Mouse (Mus musculus): Measurements from ENCODE around the gene Lrrc8c. TPM values are rescaled to one million over a fixed set of nuclear protein-coding genes. Genes with fewer than 3 reads are reported as not detected.

The Lrrc8c gene
- 10 to 100 TPM; 23.5 to 27.0 TPM for total RNA-seq (2021)

DNA sequence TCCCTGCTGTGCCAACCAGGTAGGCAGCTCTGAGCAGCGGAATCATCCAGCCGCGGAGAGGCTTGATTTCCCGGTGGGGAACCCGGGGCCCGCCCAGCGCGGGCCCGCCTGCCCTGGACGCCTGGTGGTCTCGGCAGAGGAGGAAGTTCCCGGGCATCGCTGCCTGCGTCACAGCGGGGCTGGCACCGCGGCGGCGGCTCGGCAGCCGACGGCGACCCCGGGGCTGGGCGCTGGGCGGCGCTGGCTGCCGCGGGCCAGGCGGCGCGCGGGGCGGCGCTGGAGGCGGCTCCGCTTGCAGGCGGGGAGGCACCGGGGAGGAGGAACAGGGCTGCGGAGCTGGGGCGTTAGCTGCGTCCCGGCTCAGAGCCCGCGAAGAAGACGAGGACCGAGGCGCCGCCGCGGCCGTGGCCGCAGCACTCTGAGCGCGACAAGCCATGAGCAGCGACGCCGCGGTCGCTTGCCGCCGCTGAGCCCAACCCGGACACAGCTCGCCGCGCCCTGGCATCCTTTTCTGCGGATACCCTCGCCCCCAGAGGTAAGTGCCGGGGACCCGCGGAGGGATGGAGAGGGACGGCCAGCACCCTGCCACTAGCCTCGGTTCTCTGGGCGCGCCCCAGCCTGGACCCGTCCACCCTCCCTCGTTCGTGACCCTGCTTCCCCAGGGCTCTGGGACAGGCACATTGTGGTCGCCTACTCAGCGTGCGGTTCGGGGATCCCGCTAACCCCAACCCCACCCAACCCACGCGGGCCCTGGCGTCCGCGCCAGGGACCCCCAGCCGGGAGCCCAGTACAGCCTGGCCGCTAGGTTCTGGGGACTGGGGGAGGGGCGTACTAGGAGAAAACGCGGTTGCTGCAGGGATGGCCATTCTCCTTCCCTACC lies at the start of gene Lrrc8c:
TSS of gene Lrrc8c (plus strand) at position 293 of the 880 bp plus-strand sequence.
- peak; percentile 68 to 89 for DNase-seq (ENCODE audit: extremely low spot score in 1 of 2, low spot score in 1 of 2)

DNA sequence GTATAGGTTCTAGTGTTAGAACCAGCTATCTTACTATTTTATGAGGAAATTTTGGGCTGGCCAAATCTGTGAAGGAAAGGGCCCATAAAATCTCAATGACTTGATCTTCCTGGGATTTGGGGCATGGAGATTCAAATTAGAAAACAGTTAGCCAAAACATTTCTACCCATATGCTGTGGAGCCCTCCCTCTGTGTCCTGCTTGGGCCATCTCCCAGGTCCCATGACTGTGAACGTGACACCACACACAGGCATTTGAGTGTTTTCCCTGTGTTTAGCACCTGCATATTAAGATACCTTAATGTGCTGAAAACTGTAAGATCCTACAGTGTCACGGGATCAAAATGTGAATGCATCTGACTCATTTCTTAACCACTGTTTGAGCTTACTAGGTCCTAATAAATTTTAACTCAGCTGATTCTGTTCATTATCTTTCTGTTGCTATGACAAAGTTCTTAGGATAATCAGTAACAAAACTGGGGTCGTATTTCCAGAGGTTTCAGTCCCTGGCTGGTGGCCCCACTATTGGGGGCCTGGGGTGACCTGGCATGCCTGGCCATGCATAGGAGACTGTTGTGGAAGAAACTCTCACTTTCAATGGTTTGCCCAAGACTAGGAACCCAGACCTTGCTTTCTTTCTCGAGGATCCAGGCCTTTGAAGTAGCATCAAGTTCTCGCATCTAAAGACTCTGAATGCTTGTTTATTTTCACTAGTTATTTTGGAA lies 46.0 kb upstream of the Lrrc8c start:
- DNase-seq (ENCODE audit: extremely low spot score in 1 of 2, low spot score in 1 of 2) = no peak

DNA sequence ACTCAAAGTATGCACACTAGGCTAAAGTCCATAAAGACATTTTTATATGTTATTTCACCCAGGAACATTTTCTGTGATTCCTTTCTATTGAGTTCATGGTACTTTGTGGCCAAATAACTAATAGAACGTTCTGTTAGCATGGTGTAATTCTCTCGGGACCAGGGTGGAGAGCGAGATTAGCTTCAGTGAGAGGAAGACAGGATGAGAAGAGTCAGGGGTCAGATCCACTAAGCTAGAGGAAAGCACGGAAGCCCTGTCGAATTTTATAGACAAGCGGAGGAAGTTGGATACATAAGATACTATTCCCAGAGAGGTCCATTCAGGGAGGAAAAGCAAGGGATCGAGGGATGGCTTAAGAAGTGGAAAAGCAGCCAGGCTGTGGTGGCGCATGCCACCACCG lies 41.7 kb upstream of the Lrrc8c start:
- DNase-seq (ENCODE audit: extremely low spot score in 1 of 2, low spot score in 1 of 2) = no peak

DNA sequence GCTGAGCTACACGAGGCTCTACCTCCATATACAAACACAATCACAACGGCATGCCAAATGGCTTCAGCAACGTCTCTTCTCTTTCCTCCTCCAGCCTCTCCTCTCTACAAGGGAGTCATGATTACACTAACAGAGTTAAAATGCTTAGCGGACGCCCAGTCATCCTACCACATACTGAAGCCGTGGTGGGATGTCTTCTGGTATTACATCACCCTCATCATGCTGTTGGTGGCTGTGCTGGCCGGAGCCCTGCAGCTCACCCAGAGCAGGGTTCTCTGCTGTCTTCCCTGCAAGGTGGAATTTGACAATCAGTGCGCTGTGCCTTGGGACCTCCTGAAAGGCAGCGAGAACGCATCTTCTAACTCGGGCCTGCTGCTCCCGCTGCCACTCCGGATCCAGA lies 39.5 kb upstream of the Lrrc8c start:
- DNase-seq (ENCODE audit: extremely low spot score in 1 of 2, low spot score in 1 of 2) = no peak

DNA sequence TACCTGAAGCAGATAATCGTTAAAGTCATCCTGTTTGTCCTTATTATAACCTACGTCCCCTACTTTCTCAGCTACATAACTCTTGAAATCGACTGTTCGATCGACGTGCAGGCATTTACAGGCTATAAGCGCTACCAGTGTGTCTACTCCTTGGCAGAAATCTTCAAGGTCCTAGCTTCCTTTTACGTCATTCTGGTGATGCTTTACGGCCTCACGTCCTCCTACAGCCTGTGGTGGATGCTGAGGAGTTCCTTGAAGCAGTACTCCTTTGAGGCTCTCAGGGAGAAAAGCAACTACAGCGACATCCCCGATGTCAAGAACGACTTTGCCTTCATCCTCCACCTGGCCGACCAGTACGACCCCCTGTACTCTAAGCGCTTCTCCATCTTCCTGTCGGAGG lies 38.6 kb upstream of the Lrrc8c start:
- DNase-seq (ENCODE audit: extremely low spot score in 1 of 2, low spot score in 1 of 2) = no peak

DNA sequence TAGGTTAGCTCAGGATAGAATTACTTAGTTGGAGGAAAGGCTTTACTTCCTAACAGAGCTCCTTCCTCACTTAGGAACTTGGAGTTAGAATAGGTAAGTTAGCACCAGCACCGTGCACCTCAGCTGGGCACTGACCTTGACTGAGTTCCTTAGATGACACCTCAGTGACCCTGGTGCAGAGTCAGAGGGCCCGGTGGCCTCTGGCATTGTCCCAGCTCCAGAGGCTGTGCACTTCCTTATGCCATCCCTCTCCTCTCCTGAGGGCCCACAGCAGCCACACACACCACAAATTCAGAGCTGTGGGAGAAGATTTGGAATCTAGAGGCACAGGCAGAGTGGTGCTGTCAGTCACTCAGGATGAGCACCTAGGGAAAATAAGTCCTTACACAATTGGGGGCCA lies 35.6 kb upstream of the Lrrc8c start:
- DNase-seq (ENCODE audit: extremely low spot score in 1 of 2, low spot score in 1 of 2) = no peak

DNA sequence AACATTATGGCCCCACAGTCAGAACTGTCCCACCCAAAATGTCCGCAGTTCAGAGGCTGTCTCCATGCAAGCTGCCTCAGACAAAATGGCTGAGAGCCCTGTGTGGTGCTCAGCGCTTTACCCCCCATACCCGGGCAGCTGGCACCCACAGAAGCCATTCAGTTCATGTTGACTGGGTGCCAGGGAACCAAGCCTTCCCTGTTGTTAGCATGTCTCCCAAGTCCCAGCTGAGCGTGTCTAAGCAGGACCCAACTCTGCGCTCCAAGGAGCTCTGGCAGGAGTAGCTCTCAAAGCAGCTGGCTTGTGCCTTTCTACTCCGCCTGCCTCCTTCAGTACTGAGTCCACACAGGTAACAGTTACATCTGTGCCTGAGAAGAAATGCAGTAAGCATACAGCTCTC lies 34.9 kb upstream of the Lrrc8c start:
- no peak for DNase-seq (ENCODE audit: extremely low spot score in 1 of 2, low spot score in 1 of 2)

DNA sequence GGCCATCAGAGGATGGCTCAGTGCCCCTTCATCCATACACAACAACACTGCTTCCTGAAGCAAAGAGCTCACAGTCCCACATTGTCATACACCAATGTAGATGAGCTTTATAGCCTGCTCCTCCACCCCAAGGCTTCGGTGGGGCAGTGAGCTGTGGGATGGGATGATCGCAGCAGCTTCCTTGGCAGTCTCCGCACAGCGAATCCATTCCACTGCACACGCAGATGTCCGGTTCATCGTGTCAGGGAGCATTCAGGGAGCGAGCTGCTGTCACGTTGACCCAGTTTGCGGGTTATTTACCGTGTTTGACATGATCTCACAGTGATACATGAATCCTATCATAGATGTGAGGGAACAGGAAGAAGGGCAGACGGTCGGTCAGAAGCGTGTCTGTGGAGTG lies 34.3 kb upstream of the Lrrc8c start:
- DNase-seq (ENCODE audit: extremely low spot score in 1 of 2, low spot score in 1 of 2) = no peak

DNA sequence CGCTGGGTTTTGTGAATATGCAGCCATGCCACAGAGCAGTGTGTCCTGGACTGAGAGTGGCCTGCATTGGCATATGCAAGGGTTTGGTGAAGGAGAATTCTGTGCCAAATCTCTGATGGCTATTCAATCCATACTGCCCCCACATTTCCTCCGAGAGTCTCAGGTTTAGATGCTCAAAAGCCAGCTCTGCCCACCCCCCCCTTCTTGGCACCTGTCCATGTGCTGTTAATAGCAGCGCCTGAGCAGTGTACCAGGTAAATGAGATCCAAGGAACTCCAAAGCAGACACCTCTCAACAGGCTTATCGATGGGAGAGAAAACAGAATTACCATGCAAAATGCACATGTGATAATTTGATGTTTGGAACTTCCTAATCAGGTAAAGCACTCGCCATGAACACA lies 29.0 kb upstream of the Lrrc8c start:
- no peak for DNase-seq (ENCODE audit: extremely low spot score in 1 of 2, low spot score in 1 of 2)

DNA sequence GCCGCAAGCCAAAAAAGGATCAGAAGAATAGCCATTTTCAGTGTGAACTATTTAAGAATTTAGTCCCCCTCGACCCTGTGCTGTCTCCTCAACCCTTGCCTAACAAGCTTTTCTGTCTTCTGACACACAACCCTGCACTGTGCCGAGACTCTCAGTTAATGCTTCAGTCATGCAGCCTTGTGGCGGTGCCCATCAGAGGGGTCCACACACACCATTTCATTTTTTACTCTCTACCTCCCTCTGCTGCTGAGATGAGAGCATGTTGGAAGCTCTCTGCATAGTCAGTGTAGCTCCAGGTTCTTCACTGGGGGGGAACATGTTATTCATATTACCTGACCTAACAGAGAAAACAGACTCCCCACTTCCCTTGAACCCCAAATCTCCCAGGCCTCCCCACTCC lies 27.8 kb upstream of the Lrrc8c start:
- DNase-seq (ENCODE audit: extremely low spot score in 1 of 2, low spot score in 1 of 2) = no peak

DNA sequence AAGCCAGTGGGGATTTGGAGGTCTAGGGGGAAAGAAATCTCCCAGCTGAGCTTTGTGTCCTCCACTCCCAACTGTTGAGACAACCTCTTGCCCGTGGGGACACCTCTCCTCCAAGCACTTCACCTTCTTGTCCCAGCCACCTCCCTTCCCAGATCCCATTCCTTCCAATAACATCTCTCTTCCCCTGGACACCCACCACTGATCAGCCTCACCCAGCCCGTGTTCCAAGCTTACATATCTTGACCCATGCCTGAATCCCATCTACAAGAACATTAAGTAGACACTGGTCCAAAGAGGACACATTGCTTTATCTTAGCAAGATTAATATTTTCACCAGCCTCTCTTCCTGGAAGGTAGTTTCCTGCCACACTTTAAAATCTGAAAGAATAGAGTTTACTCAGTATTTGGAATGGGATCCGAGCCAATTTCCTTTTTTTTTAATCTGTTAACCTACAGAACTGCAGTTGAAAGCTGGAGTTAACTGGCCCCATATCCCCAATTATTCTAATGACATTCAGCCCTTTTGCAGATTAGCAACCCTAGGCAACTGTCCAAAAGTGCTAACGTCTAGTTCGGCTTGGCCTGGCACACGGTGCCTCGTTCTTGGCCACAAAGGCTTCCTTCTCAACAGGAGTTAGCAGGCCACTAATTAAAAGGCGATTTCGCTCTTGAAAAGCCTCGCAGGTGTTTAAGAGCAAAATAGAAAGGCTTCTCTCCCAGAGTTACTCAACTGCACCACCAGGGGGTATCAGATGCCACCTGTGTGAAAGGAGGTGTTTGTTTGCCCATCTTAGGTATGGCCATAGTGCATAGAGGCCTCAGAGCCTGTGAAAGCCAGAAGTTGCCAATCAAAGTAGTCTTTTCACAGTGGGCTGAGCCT lies 26.6 kb upstream of the Lrrc8c start:
- DNase-seq (ENCODE audit: extremely low spot score in 1 of 2, low spot score in 1 of 2) = no peak

DNA sequence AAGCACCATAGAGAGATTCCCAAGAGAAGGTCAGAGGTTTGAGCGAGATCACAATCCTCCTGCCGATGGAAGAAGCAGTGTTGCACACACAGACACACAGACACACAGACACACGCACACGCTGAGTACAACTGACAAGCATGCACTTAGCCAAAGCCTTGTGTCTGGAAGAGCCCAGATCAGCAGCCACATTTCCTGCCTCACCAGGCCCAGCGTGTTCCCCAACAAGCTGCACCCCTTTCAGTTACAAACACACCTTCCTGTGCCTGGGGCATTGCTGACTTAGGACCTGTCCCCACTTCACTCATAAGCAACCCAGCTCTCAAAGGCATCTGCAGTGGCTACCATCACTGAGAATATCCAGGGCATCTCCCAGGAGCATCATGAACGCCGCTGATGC lies 25.8 kb upstream of the Lrrc8c start:
- no peak for DNase-seq (ENCODE audit: extremely low spot score in 1 of 2, low spot score in 1 of 2)

DNA sequence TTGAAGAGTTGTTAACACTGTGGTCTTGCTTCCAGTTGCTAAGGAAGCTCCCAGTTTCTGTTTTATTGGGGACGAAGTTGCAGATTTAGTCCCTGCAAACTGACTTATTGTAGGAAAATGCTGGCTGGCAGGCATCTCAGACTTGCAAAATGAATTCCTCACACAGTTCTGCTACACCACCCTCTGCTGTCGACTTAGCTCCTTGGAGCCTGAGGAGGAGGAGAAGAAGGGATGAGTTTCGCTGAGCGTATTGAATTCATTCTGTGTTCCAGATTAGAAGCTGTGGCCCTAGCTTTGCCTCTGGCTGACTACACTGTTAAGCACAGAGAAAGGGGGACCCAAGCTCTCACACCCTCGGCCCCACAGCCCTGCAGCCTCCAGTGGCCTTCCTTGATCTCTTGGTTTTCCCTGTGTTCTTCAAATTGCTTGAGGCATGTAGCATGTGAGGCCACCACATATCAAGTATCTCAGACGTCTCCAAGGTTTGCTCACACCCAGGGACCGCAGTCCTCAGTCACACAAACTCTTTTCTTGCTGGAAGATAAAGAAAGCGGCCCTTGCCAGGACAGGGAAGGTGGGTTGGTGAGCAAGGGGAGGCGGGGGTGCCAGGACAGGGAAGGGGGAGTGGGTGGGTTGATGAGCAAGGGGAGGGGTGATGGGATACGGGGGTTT lies 24.8 kb upstream of the Lrrc8c start:
- no peak for DNase-seq (ENCODE audit: extremely low spot score in 1 of 2, low spot score in 1 of 2)

DNA sequence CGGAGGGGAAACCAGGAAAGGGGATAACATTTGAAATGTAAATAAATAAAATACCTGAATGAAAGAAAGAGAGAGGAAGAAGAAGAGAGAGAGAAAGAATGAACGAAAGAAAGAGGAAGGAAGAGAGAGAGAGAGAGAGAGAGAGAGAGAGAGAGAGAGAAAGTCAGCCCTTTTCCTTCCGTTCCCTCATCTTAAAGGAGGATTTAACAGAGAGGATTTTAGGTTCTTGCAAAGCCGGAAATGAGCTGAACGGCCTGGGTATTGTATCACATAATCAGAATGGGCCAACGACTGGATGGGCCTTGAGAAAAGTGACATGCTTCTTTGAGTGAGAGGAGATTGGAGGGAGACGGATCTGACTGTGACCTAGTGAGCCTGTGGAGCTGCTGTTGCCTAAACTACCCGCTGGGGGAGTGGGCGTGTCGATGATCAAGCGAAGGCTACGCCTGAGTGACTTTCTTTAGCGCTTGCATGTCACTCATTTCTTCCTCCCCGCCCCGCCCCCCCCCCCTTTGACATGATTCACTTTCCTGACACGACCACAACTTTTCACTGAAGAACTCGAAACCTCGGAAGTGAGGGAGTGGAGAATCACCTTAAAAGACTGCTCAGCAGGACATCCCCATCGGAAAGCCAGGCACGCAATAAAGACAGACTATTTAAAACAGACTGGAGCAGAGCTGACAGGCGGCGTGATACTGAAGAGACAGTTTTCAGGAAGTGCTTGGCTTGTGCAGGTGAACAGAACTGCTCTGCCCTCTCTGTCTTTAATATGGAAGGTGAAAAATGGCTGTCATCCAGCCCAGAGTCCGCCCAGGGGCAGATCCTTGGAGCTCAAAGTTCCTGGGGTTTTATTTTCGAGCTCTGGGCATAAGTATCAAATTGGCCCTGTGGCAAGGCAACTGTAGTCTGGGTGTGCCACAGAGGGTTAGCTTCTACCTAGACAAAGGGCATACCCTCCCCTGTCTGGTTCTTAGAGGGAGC lies 24.0 kb upstream of the Lrrc8c start:
- peak in 1 of 2 experiments; percentile 47 for DNase-seq (ENCODE audit: extremely low spot score in 1 of 2, low spot score in 1 of 2)

DNA sequence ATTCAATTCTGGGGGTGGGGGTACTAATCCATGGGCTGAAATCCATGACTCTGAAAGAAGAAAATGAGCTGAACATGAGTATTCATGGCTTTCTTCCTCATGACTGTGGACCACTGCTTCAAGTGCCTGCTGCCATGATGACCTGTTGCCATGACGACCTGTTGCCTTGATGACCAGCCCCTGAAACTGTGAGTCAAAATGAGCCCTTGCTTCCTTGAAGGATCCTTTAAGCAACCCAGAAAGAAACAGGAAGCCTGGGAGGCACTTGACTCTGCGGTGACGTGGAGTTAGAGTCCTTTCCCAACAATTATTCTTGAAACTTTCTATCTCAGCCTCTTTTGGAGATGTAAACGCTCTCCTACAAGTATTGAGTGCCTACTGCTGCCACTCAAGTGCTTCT lies 23.1 kb upstream of the Lrrc8c start:
- no peak for DNase-seq (ENCODE audit: extremely low spot score in 1 of 2, low spot score in 1 of 2)

DNA sequence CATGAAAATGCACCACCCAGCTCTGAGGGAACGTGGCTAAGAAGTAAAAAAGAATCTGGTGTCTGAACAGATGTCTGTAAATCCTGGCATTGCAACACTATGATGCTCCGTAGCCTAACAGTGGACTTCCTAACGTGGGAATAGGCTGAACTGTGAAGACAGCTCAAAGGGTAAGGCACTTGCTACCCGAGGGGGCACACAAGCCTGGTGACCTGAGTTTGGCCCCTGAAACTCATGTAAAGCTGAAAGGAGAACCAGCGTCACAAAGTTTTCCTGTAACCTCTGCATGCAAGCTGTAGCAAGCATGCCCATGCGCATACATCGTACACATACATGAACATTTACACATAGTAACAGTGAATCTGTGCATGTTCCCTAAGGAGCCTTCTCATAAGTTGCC lies 22.6 kb upstream of the Lrrc8c start:
- no peak for DNase-seq (ENCODE audit: extremely low spot score in 1 of 2, low spot score in 1 of 2)

DNA sequence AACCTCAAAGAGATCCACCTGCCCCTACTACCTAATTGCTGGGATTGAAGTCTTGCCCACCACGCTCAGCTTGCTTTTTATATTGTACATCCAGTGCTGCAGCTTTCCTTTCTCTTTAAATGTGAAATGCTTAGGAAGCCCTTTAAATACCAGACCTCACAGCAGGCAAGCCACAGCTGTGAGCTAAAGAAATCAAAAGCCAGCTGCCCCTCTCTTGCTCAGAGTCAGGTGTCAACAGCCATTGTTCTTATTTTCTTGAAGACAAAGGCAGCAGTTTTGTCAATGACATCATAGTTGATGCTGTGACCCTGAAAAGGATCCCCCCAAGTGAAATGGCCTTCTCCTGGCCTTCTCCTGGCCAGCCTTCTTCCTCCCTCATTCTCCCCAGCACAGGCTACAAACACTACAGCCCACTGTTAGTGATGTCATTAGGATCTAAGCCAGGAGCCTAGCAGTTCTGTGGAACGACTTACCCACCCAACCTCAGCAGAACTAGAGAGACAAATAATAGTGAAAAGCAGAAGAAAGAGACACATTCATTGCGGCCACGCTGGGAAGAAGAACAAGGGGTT lies 20.7 kb upstream of the Lrrc8c start:
- DNase-seq (ENCODE audit: extremely low spot score in 1 of 2, low spot score in 1 of 2) = no peak

DNA sequence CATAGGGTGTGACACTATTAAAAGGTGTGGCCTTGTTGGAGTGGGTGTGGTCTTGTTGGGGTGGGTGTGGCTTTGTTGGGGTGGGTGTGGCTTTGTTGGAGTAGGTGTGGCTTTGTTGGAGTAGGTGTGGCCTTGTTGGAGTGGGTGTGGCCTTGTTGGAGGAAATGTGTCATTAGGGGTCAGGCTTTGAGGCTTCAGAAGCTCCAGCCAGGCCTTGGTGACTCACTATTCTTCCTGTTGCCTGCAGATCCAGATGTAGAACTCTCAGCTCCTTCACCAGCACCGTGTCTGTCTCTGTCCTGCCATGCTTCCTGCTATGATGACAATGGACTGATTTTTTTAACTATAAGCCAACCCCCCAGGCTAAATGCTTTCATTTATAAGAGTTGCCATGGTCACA lies 19.8 kb upstream of the Lrrc8c start:
- DNase-seq (ENCODE audit: extremely low spot score in 1 of 2, low spot score in 1 of 2) = no peak
